ENCODE assay signal across 12 mouse cellular contexts in the genomic region with DNA sequence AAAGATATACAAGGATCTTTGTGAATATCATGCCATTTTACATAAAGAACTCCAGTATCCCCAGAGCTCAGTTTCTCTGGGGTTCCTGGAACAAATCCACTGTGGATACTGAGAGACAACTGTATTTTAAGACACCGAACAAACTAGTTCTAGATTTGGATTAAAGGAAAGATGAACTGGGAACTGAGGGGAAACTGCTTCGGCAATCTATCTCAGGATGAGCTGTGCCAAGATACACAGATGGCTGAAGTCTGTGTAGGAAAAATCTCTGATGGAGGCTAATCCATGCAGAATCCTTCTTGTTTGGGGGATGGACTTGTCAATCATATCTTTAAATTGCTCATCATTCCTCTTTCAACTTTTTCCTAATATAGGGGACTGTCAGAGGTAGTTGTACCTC.
"Had no signal": no experiment of that assay in that cellular context is flagged by ENCODE, and none has a peak within 500 bp of the region (broad histone marks: within the 10 kb centered on the region; RNA-seq: fewer than 3 reads in every experiment).

No protein-coding gene starts in this region.

- ATAC-seq: intestine, embryonic 15.5 days; liver, embryonic 12.5 days had no signal

- DNase-seq: kidney, adult 18-20 months; kidney, postnatal 14 days; lung, embryonic 14.5 days; lung, postnatal 10 days; lung, postnatal 4 days; midbrain, embryonic 14.5 days; retina, postnatal 1 day; spleen, adult 18-20 months; thymus, adult 2 months; thymus, postnatal 25 days had no signal
